Mouse (Mus musculus) heart, embryonic 14.5 days (tissue): ENCODE results near the gene Cers6. TPM values are rescaled to one million over a fixed set of nuclear protein-coding genes. Genes with fewer than 3 reads are reported as not detected.
A peak's percentile ranks its signal among the peaks of the same experiment; 100 is the strongest.

Source experiments
- ATAC-seq: fragments of 200-750 bp; cut with Nextera tagmentation; 2 replicates; pipeline ENCODE4 v1.8.0; 2017; ENCODE audit warnings: low read depth, moderate TSS enrichment; ENCODE audit not compliant: insufficient number of reproducible peaks, insufficient read depth, low FRiP score
- H3K27ac ChIP-seq, 2 experiments: fragments of 200-500 bp in 1 of 2; fragments of 300-500 bp in 1 of 2; sonication (generic) in 1 of 2; replicated peaks in 1 of 2; 2 replicates each; pipeline ENCODE4 v1.5.1; 2012 to 2014; ENCODE audit warnings: low read depth in 2 of 2, low read length in 2 of 2, control low read depth in 1 of 2, mild to moderate bottlenecking in 1 of 2, mixed read lengths in 1 of 2; ENCODE audit not compliant: control insufficient read depth in 1 of 2, insufficient read depth in 1 of 2
- H3K27me3 ChIP-seq: fragments of 300-500 bp; sonication (generic); 2 replicates; pipeline ENCODE4 v1.6.1; 2014; ENCODE audit warnings: mild to moderate bottlenecking, low read length, control low read depth; ENCODE audit not compliant: control insufficient read depth, insufficient read depth
- H3K36me3 ChIP-seq: fragments of 300-500 bp; sonication (generic); 2 replicates; pipeline ENCODE4 v1.6.1; 2014; ENCODE audit warnings: mild to moderate bottlenecking, control low read depth, low read length, mixed read lengths; ENCODE audit not compliant: control insufficient read depth, insufficient read depth
- H3K4me1 ChIP-seq, 2 experiments: fragments of 200-500 bp in 1 of 2; fragments of 300-500 bp in 1 of 2; sonication (generic) in 1 of 2; 2 replicates each; pipeline ENCODE4 v1.6.1; 2012 to 2014; ENCODE audit warnings: low read length in 2 of 2, control low read depth in 1 of 2, mixed read lengths in 1 of 2; ENCODE audit not compliant: control insufficient read depth in 2 of 2, insufficient read depth in 2 of 2
- H3K4me2 ChIP-seq: fragments of 300-500 bp; sonication (generic); 2 replicates; pipeline ENCODE4 v1.6.1; 2014; ENCODE audit warnings: mild to moderate bottlenecking, low read length
- H3K4me3 ChIP-seq, 2 experiments: fragments of 200-500 bp in 1 of 2; fragments of 300-500 bp in 1 of 2; sonication (generic) in 1 of 2; 2 replicates each; pipeline ENCODE4 v1.5.1; 2012 to 2014; ENCODE audit warnings: low read length in 2 of 2, mild to moderate bottlenecking in 2 of 2, control low read depth in 1 of 2, low read depth in 1 of 2, moderate library complexity in 1 of 2; ENCODE audit not compliant: control insufficient read depth in 1 of 2, insufficient read depth in 1 of 2
- H3K9ac ChIP-seq: fragments of 300-500 bp; sonication (generic); 2 replicates; pipeline ENCODE4 v1.6.1; 2014; ENCODE audit warnings: mild to moderate bottlenecking, low read length
- H3K9me3 ChIP-seq: fragments of 300-500 bp; sonication (generic); 2 replicates; pipeline ENCODE4 v1.6.1; 2016; ENCODE audit warnings: low read length, control low read depth; ENCODE audit not compliant: control insufficient read depth
- WGBS: fragments of 180-500 bp; shearing (Covaris S2); extraction: QIAGEN DNeasy Blood & Tissue Kit; methylation state at CpG from one replicate; pipeline ENCODE4 v1.1.7; 2014; 5-methylcytosine and 5-hydroxymethylcytosine counted together
- polyA plus RNA-seq: library from polyadenylated mRNA; unstranded; fragments of >200 nt; fragmentation: Nextera tagmentation; extraction: Ambion mirVana; gene quantifications from 2 replicates; pipeline ENCODE4 v1.2.1, GENCODE M21; 2014

The Cers6 gene
- 32.0 and 34.4 TPM in 2 replicates for polyA plus RNA-seq

GRCm38 (mm10) chr2:68860904-68861685 is at the start of gene Cers6:
Gene Cers6 (plus strand): TSS chr2:68861441.
- H3K4me1 ChIP-seq: peaks cover 0 to 15% of the 10 kb centered on the region in 2 experiments; a peak in 3 of 4 replicates
- WGBS: under 1% methylated on average over 53 of the region's 53 CpGs
- H3K4me3 ChIP-seq: peak within 1 kb of the TSS; percentile 88 to 89
- peak within 1 kb of the TSS; percentile 90 for H3K4me2 ChIP-seq
- H3K27me3 ChIP-seq: 0 out of 2 replicates have a peak, but pooled peaks cover 3% of the 10 kb centered on the region
- ATAC-seq: peak; percentile 96
- H3K27ac ChIP-seq: peak within 1 kb of the TSS; percentile 61 to 79
- no peaks in the 10 kb centered on the region for H3K9me3 ChIP-seq
- peak within 1 kb of the TSS; percentile 85 for H3K9ac ChIP-seq
- H3K36me3 ChIP-seq: no peaks in the 10 kb centered on the region

- H3K27ac ChIP-seq: no peak overlapping the region
- no peaks in the 10 kb centered on the region for H3K36me3 ChIP-seq
- no peaks in the 10 kb centered on the region for H3K27me3 ChIP-seq
- H3K9ac ChIP-seq: no peak overlapping the region
- no peak overlapping the region for H3K4me3 ChIP-seq
- no peak overlapping the region for H3K4me2 ChIP-seq
- no peak for ATAC-seq
- H3K9me3 ChIP-seq: no peaks in the 10 kb centered on the region
- 65% methylated on average over 2 of the region's 2 CpGs for WGBS
- H3K4me1 ChIP-seq: no peaks in the 10 kb centered on the region
Observed at GRCm38 (mm10) chr2:68814409-68814808, 46.8 kb upstream of the Cers6 start.

- Histone ChIP-seq H3K9ac (no peak overlapping the region), H3K4me1 (no peaks in the 10 kb centered on the region), H3K4me2 (no peak overlapping the region), H3K36me3 (no peaks in the 10 kb centered on the region), H3K27me3 (no peaks in the 10 kb centered on the region), H3K27ac (no peak overlapping the region), H3K4me3 (no peak overlapping the region), H3K9me3 (no peaks in the 10 kb centered on the region)
- no peak for ATAC-seq
- WGBS: 81% methylated on average over 4 of the region's 4 CpGs
Observed at GRCm38 (mm10) chr2:68819040-68819439, 42.2 kb upstream of the Cers6 start.

- Histone ChIP-seq H3K4me1 (no peaks in the 10 kb centered on the region; a peak in 1 of 4 replicates), H3K4me2 (no peak overlapping the region), H3K9ac (no peak overlapping the region), H3K36me3 (no peaks in the 10 kb centered on the region), H3K9me3 (no peaks in the 10 kb centered on the region), H3K27ac (no peak overlapping the region), H3K4me3 (no peak overlapping the region), H3K27me3 (no peaks in the 10 kb centered on the region)
- no peak for ATAC-seq
- 61% methylated on average over 4 of the region's 4 CpGs for WGBS
Observed at GRCm38 (mm10) chr2:68822152-68822887, 38.9 kb upstream of the Cers6 start.

- H3K9me3 ChIP-seq: no peaks in the 10 kb centered on the region
- ATAC-seq: no peak
- no peaks in the 10 kb centered on the region for H3K36me3 ChIP-seq
- no peaks in the 10 kb centered on the region; a peak in 1 of 4 replicates for H3K4me1 ChIP-seq
- WGBS: 59% methylated on average over 7 of the region's 7 CpGs
- H3K27me3 ChIP-seq: no peaks in the 10 kb centered on the region
- H3K4me3 ChIP-seq: no peak overlapping the region
- no peak overlapping the region for H3K4me2 ChIP-seq
- H3K9ac ChIP-seq: no peak overlapping the region
- H3K27ac ChIP-seq: no peak overlapping the region
Observed at GRCm38 (mm10) chr2:68825326-68826020, 35.8 kb upstream of the Cers6 start.

- no peak for ATAC-seq
- Histone ChIP-seq H3K4me3 (no peak overlapping the region), H3K9me3 (no peaks in the 10 kb centered on the region), H3K36me3 (no peaks in the 10 kb centered on the region), H3K9ac (no peak overlapping the region), H3K4me1 (no peaks in the 10 kb centered on the region), H3K4me2 (no peak overlapping the region), H3K27me3 (no peaks in the 10 kb centered on the region), H3K27ac (no peak overlapping the region)
- WGBS: 88% methylated on average over 5 of the region's 5 CpGs
Observed at GRCm38 (mm10) chr2:68843330-68843729, 17.9 kb upstream of the Cers6 start.

GRCm38 (mm10) chr2:68844530-68844929 is 16.7 kb upstream of the Cers6 start:
- 95% methylated on average over 2 of the region's 2 CpGs for WGBS
- Histone ChIP-seq H3K9ac (no peak overlapping the region), H3K4me3 (no peak overlapping the region), H3K4me2 (no peak overlapping the region), H3K27me3 (no peaks in the 10 kb centered on the region), H3K27ac (no peak overlapping the region), H3K4me1 (no peaks in the 10 kb centered on the region), H3K36me3 (no peaks in the 10 kb centered on the region), H3K9me3 (no peaks in the 10 kb centered on the region)
- no peak for ATAC-seq
